Mouse (Mus musculus) urinary bladder, adult 18-20 months (tissue): ENCODE results near the gene Crygn.
A peak's percentile ranks its signal among the peaks of the same experiment; 100 is the strongest.

Experiments used
- DNase-seq, 2 experiments: peaks; one replicate each; pipeline ENCODE4 v3.0.0; 2022; ENCODE audit warnings: low spot score in 2 of 2, mixed read lengths in 2 of 2

The Crygn gene

DNA sequence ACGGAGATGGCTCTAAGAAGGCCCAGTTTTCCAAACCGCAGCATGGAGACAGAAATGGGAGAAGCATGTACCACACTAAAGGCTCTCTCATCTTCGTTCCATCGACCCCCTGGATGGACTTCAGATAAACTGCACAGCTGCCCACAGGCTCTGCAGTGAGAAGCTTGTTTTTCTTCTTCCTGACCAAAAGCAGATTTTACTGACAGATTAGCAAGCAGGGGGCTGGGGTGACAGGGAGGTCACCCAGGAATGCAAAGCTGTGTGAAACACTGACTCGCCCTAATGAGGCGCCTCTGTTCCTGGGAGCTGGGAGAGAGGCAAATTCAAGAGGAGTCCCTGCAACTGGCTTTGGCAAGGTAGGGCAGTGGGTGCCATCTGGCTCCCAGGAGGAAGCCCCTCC, 10.3 kb downstream of the Crygn start:
- DNase-seq = no peak

DNA sequence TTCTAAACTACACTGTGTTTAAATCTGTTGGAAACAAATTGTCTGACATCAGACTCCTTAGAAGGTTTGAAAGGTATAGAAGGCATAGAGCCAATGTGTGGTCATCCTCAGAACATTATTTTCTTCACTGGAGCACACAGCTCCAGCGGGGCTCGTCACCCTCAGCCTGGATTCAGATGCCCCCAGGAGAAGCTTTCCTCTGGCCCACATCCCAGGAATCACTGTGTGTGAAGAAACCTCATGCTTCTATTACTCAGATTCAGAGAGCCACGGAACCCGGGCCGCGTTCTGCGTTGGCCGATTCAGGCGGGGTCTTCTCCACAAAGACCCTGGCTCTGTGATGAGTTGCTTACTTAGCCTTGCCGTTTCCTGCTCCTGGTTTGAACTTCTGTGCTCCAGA, 13.9 kb downstream of the Crygn start:
- DNase-seq = no peak

DNA sequence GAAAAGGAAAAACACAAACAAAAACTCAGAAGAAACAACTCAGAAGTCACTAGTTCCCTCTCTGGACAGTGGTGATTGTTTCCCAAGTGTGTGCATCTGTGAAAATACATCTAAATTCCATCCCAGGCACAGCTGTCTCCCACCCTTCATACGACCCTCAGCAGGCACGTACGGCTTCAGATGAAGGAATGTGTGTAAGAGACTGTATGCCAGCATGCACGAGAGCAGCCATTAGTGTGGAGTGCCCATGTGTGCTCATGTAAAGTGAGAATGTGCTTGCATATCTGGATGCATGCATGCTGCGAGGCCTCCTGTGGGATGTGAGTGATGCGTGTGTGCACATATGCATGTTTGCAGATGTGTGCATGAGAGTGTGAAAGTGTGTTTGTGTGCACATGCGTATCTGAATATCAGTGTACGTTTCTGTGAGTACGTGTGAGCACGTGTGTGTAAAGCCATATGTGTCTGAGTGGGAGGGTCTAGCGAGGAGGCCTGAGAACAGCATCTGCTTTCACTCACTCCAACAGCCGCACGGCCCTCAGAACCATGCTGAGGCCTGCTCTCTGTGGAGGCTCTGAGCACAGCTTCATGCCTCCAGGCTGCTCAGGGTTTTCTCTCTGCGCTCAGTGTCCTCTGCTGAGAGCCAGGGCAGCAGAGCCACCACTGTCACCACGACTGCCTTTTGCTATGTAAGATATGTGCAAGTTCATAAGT, 16.5 kb downstream of the Crygn start:
- DNase-seq = no peak

DNA sequence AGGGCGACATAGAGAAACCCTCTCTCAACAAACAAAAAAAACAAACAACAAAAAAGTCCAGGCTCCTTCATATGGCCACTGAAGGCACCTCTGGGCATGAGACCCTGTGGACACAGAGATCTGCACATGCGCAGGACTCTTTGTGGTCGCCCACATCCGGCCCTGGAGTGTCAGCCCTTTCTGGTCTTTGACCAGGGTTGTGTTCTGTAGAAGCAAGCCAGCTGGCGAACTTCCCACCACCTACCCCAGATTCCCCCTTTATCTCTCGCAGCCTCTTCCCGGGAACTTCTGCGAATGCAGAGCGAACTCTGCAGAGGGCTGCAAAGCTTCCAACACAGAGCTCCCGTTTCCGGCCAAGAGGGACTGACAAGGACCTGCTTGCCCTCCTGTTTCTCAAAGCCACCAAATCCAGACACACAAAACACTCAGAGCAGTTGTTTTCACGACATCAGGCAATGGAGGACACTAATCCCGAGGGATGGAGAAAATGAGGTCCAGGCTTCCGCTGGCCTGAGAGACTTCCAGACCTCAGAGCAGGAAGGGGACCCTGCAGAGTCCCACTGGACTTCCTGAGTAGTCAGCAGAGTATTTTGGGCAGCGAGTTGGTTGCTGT, 18.6 kb downstream of the Crygn start:
- peak in 1 of 2 experiments; percentile 51 for DNase-seq

DNA sequence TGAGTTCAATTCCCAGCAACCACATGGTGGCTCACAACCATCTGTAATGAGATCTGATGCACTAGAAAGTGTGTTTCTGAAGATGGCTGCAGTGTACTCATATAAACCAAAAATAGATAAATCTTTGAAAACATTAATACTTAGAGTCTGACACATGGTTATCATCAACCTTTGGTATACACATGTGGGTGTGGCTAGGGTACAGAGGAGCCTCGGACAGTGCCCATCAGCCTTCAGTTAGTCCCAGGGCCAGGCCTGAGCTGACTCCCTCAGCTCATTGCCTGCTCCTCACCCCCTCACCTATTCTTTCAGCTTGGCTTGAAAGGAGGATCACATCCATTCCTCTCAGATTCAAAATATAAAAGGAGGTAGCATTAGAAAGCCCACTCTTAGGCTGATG, 19.3 kb downstream of the Crygn start:
- no peak for DNase-seq

DNA sequence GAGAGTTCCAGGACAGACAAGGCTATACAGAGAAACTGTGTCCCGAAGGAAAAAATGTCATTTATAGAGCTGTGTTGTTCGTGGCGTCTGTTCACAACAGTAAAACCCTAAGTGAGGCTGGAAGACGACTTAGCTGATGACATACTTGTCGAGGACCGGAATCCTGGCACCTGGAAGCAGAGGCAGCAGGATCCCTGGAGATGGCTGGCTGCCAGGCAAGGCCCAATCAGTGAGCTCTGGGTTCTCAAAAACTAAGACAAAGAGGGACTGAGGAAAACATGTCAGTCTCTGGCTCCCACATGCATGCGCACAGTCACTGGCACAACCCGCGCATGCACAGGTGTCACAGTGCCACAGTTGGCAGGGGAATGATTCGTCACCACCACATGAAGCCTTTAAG, 20.2 kb downstream of the Crygn start:
- DNase-seq = no peak

DNA sequence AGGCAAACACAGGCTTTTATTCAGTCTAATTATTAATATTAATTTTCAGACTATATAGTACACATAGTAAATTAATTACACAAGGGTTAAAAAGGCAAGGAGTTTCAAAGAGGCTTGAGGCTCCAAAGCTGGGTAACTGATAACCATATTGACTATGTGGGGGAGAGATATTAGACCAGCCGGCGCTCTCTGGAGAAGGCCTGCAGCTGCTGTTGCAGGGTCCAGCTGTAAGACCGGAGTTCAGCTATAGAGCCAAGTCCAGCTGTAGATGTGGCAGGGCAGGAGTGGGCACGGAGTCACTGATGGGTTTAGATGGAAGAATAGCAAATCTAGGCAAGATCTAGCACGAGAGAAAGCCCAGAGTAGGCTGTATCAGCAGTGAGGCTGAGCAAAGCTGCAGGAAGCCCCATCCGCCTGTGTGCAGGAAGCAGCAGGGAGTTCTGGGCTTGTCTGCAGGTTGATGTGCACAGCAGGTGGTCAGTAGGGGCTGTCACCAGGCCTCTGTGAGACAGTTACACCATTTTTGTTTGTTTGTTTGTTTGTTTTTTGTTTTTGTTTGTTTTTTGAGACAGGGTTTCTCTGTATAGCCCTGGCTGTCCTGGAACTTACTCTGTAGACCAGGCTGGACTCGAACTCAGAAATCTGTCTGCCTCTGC, 23.9 kb downstream of the Crygn start:
- DNase-seq = no peak

DNA sequence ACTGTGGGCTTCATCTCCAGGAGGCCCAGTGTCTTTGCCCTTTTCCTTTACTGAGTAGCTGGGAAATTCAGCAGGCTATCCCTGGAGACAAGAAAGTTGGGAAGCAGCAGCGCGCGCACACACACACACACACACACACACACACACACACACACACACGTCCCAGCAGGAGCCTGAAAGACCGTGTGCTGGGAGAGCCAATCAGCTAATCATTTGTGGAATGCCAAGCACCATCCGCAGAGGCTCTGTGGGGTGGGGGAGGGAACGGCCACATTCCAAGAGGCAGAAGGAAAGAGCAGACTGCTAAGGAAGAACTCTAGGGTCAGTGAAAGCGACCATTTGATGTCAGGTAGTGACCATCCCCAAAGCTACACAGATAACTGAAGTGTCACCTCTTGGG, 24.7 kb downstream of the Crygn start:
- DNase-seq = no peak

DNA sequence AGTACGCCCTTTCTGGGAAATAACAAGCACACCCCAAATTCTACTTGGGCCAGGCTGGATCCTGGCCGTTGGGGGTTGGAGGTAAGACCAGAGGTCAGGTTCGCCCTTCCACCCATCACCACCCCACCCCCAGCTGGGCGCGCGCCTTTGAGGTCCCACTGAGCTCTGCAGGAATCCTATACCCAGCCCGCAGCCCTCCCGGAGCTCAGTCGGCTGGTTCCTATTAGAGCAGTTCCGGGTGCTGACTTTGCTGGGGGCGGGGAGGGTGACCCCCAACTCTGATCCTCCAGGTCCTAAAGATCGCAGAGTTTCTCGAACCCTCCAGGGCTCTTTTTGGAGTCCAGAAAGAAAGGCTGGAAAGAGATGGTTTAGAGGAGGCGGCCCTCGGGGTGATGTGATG, 26.8 kb downstream of the Crygn start:
- no peak for DNase-seq

DNA sequence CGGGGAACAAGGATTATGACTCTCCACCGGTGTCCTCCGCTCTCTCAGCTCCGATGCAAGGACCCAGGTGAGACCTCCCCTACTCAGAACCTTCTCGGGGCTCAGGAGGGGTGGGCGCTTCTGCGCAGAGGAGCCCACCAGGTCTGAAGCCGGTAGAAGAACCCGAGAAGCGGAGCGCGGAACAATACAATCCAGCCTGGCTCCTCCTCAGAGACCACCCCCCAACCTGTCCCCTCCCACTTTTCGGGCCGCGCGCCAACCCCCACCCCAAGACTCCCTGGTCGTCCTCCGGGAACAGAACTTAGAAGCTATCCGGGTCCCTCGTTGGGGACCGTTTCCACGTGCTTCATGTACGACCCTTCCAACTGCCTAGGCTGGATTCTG, 27.3 kb downstream of the Crygn start, which contains the start of gene Wdr86:
Gene Wdr86, minus strand, starts transcription at position 240 of the 384 bp plus-strand sequence.
- no peak for DNase-seq

DNA sequence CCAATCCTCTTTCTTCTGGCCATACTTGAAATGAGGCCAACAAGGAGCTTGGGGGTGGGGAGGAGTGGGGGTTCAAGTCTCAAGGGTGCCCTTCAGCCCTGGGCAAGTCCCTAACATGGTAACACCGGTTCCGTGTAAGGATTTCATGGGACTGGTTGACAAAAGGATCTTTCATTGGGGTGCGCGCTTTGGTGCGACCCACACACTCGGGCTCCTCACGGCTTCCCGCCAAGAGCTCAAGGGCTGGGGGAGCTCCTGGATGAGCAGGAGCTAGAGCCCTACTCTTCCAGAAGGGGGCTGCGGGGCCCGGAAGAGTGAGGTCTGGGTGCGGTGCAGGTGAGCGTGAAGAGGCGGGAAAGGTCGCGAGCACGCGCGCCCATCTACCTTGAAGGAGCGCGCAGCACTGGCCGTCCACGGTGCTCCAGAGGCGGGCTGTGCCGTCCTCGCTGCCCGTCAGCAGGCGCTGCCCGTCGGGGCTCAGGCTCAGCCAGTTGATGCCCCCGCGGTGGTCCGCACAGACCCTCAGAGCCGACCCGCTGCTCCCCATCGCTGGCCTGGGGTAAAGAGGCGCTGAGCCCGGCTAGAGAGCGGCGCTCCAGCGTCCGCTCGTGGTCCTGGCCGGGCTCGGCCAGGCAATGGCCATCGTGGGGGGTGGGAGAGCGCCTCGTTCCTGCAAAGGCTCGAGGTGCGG, 27.9 kb downstream of the Crygn start:
- DNase-seq = no peak

DNA sequence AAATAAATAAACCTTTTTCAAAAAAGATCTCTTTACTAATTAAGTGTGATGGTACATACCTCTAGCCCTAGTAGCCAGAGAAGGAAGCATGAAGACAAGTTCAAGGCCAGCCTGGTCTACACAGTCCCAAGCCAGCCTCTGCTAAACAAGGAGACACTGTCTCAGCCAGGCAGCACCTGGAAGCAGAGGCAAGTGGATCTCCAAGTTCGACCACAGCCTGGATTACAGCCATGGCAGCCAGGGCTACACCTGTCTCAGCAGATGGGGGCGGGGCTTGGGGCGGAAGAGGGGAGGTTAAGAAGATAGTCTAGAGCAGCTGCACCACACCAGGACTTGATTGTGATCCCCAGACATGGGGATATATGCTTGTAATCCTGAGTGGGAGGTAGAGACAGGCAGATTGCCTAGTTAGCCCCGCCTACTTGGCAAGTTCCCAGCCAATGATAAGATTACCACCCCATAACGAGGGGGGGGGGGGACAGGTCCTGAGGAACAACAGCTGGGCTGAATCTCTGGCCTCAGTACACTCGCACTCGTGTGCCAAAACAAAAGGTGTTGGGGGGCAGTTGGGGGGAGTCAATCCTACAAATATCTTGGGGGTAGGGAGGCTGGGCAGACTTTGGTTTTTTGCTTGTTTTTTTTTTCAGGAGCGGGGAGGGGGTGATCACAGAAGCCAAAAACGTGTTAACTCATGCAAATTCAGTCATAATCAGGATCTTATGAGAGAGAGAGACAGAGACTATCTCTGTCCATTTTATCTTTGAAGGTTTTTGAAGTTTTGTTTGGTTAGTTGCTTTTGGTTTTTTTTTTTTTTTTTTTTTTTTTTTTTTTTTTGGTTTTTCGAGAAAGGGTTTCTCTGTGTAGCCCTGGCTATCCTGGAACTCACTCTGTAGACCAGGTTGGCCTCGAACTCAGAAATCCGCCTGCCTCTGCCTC, 30.6 kb downstream of the Crygn start:
- no peak for DNase-seq

DNA sequence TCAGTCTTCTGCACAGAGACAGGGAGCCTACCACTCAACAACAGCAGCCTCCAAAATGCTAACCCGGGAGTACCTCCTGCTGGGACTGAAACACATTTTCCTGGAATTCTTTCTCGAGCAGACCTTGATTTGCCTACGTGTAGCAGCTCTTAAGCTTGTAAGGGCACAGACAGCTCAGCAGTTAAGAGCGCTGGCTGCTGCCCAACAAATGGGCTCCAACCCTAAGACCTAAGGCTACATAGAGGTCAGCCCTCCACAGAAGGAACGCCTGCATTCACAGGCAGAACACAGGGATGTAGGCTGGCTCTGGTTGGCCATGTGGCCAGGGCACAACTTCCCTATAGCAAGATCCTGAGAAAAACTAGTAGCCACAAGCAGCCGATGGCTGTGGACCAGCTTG, 31.9 kb downstream of the Crygn start:
- DNase-seq = no peak

DNA sequence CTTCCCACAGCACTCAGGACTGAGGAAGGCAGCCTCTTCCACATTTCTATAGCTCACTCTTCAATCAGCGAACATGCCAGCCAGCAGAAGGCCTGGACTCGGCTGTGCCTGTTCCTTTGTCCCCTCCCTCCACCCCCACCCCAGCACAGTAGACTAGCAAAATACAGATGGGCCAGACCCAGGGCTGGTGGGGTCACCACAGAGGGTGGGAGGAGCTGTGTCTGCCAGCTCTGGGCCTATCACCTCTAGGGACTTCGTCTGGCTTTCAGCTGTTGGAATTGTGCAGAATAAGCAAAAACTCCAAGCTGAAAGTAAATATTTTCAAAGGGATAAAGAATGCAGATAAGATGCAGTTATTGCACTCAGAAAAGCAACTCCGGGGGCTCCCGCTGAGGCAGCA, 33.0 kb downstream of the Crygn start:
- no peak for DNase-seq

DNA sequence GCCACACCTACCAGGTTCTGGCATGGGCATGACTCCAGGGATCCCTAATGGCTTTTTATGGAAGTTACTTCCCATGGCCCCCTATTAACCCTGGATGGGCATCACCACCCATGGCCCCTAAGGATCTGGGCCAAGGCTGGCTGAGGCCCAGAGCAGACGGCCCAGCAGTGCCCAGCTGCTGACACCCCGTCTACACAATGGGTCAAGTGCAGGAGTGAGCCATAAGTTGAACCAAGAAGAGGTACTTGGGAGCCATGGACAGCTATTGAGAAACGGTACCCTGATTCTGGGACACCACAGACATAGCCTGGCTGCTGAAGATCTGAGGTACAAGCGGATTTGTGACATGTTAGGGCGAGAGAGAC, 33.6 kb downstream of the Crygn start:
- no peak for DNase-seq

DNA sequence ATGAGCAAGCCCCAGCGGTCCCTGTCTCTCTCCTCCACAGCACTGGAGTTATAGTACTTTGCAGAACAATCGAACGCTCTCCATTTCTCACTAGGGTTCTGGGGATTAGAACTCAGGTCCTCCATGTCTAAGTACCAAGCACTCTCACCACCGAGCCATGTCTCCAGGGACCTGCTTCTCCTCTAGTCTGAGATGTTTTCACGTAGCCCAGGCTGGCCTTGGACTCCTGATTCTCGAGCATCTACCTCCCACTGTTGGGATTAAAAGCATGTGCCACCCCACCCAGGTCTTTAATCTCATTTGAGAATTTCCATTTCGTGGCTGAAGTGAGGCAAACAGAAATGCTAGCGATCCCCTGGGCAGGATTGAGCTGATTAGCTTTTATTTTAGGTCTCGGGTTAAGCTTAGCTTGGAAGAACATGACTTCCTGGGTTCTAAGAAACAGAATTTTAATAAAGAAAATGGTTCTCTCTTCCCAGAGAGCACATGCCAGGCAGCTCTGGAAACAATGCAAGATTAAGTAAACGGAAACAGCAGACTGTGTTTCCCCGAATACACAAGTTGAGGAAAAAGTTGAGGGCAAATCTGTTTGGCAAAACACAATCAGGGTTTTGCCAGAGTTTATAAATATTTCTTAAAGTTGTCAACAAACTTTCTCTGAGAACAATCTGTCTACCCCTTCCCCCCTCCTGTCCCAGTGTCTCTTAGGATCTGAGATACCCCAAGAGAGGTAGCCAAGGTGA, 34.1 kb downstream of the Crygn start:
- DNase-seq = no peak

DNA sequence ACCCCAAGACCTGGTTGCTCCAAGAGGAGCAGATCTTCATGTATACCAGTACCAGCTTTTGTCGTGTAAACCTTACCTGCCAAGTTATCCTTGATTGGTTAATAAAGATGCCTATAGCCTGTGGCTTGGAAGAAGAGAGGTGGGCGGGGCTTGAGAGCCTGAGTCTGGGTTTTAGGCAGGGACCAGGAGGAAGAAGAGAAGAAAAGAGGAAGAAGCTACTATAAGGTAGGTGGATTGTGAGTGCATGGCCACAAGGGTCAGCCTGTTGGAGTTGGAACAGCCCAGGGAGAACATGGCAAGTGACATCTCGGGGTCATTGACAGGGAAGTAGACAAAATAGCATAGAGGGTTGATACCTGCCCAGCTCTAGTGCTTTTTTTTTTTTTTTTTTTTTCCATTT, 38.0 kb downstream of the Crygn start:
- DNase-seq = no peak

DNA sequence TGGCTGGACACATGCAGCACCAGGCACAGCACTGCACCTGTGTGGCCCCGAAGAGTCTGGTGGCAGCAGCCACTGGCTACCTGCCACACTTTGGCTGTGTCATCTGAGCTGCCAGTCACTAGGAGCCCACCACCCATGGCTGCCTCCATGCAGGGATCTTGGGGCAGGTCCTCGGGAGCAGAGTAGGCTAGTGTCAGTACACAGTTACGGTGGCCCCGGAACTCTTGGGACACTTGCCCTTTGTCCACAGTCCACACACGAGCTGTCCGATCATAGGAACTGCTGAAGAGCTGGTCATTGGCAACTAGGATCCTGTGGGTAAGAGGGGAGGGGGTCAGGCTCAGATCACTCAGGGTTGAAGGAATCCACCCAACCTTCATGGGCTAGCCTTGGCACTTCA, 39.7 kb downstream of the Crygn start:
- no peak for DNase-seq

DNA sequence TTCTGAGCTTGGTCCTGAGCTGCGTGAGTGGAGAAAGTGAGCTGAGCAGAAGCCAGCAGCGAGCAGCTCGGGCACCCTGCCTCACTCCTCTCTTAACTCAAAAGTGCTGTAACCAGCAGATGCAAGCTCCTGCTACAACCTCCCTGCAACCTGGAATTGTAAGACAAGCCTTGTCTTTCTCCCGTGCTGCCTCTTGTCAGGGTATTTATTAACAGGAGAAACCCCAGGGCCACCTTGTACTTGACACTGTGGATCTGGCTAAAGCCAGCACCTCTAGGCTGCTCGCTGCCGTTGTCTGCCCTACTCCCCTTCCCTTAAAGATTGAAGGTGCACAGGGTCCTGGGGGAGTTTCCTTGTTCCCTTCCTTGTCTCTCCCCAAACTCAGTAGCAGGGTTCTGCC, 43.8 kb downstream of the Crygn start:
- no peak for DNase-seq

DNA sequence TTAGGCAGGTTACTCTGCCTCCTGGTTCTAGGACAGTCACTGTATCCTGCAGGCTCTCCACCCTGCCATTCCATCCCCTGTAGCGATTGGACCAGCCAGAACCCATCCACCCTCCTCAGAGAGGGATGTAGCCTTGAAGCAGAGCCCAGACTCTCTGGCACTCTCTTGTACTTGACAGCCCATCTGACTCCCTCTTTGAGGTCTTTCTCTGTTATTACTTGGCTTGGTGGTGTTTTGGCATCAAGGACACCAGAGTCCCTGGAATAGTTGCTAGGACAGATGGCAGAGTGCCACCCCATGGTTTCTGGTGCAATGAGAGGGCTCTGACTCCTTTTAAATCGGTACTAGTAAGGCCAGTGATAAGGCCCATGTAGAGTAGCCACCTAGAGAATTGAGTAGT, 44.6 kb downstream of the Crygn start:
- DNase-seq = no peak

DNA sequence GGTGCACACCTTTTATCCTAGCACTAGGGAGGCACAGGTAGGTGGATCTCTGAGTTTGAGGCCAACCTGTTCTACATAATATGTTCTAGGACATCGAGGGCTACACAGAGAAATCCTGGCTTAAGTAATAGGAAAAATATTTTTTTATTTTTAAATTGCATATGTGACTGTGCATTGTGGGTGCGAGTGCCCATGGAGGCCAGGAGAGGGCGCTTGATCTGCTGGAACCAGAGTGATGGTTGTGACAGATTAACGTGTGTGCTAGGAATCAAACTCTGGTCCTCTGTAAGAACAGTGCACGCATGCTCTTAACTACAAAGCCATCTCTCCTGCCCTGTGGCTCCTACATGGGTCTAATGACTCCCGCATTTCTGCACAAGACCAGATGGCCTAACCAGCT, 46.2 kb downstream of the Crygn start:
- no peak for DNase-seq
